Mouse (Mus musculus): ENCODE measurements around the gene Pax1. TPM values are rescaled to one million over a fixed set of nuclear protein-coding genes. Genes with fewer than 3 reads are reported as not detected.

The Pax1 gene
- 0.08 TPM in 1 of 2 replicates, not detected in the other for polyA plus RNA-seq (2015; fragmentation: Nextera tagmentation; extraction: Ambion mirVana)

GRCm38 (mm10) chr2:147361581-147361980 lies at the start of gene Pax1:
Gene Pax1 (plus strand): TSS chr2:147361925.

Other genes with a start within 250 kb of the Pax1 start
- 12.9 and 15.9 TPM in 2 replicates for gene Nkx2-2, start 167.7 kb upstream of the Pax1 start, polyA plus RNA-seq (2015; fragmentation: Nextera tagmentation; extraction: Ambion mirVana)

All from neural tube, postnatal 0 days (tissue).